Mouse (Mus musculus) liver, embryonic 14.5 days (tissue): Measurements from ENCODE around the gene Adamts13. TPM values are rescaled to one million over a fixed set of nuclear protein-coding genes. Genes with fewer than 3 reads are reported as not detected.

Experiments
- ATAC-seq: fragments of 200-750 bp; cut with Nextera tagmentation; 2 replicates; pipeline ENCODE4 v1.8.0; 2017; ENCODE audit warnings: moderate number of reproducible peaks, mild to moderate bottlenecking, moderate library complexity; ENCODE audit not compliant: insufficient read depth
- DNase-seq, 3 experiments: peaks; one replicate each; pipeline ENCODE4 v3.0.0-alpha.2; 2012 to 2013; ENCODE audit warnings: low read depth in 3 of 3, low spot score in 3 of 3
- H3K27ac ChIP-seq: fragments of 300-500 bp; sonication (generic); 2 replicates; pipeline ENCODE4 v1.5.1; 2014; ENCODE audit warnings: moderate library complexity, mild to moderate bottlenecking, control low read depth, inconsistent platforms
- H3K27me3 ChIP-seq: fragments of 300-500 bp; sonication (generic); 2 replicates; pipeline ENCODE4 v1.6.1; 2014; ENCODE audit warnings: mild to moderate bottlenecking, low read length, moderate library complexity; ENCODE audit not compliant: control insufficient read depth, insufficient read depth
- H3K36me3 ChIP-seq: fragments of 300-500 bp; sonication (generic); replicated peaks from 2 replicates; pipeline ENCODE4 v1.6.1; 2014; ENCODE audit warnings: low read depth; ENCODE audit not compliant: control insufficient read depth, insufficient read depth
- H3K4me1 ChIP-seq, 2 experiments: fragments of 200-500 bp in 1 of 2; fragments of 300-500 bp in 1 of 2; sonication (generic) in 1 of 2; replicated peaks; 2 replicates each; pipeline ENCODE4 v1.6.1; 2012 to 2014; ENCODE audit warnings: antibody characterized with exemption in 1 of 2, inconsistent platforms in 1 of 2, low read length in 1 of 2; ENCODE audit not compliant: control insufficient read depth in 2 of 2, insufficient read depth in 2 of 2
- H3K4me2 ChIP-seq: fragments of 300-500 bp; sonication (generic); 2 replicates; pipeline ENCODE4 v1.6.1; 2014; ENCODE audit warnings: low read depth, mild to moderate bottlenecking, control low read depth, moderate library complexity
- H3K4me3 ChIP-seq, 2 experiments: fragments of 200-500 bp in 1 of 2; fragments of 300-500 bp in 1 of 2; sonication (generic) in 1 of 2; 2 replicates each; pipeline ENCODE4 v1.5.1; 2012 to 2014; ENCODE audit warnings: low read depth in 2 of 2, low read length in 2 of 2, mild to moderate bottlenecking in 2 of 2, control low read depth in 1 of 2, inconsistent platforms in 1 of 2, moderate library complexity in 1 of 2; ENCODE audit not compliant: insufficient read depth in 1 of 2
- H3K9ac ChIP-seq: fragments of 300-500 bp; sonication (generic); replicated peaks from 2 replicates; pipeline ENCODE4 v1.6.1; 2014; ENCODE audit warnings: mild to moderate bottlenecking, control low read depth, moderate library complexity
- H3K9me3 ChIP-seq: fragments of 300-500 bp; sonication (generic); 2 replicates; pipeline ENCODE4 v1.6.1; 2016; ENCODE audit warnings: low read length, mixed read lengths; ENCODE audit not compliant: control insufficient read depth
- CTCF ChIP-seq: IDR thresholded peaks from 2 replicates; pipeline ENCODE4 v1.5.1; 2016; ENCODE audit warnings: antibody characterized with exemption, low read depth, control low read depth
- EP300 ChIP-seq: IDR thresholded peaks from 2 replicates; pipeline ENCODE4 v1.6.1; 2016; ENCODE audit warnings: antibody characterized with exemption, low read depth
- WGBS: fragments of 180-500 bp; shearing (Covaris S2); extraction: QIAGEN DNeasy Blood & Tissue Kit; methylation state at CpG from one replicate; pipeline ENCODE4 v1.1.7; 2014; ENCODE audit not compliant: insufficient replicate concordance; 5-methylcytosine and 5-hydroxymethylcytosine counted together
- polyA plus RNA-seq, 2 experiments: library from polyadenylated mRNA; depleted of rRNA in 1 of 2; stranded (reverse) in 1 of 2; unstranded in 1 of 2; fragments of >200 nt; fragmentation: Nextera tagmentation in 1 of 2; extraction: Ambion mirVana in 1 of 2; gene quantifications; 2 replicates each; pipeline versions ENCODE4 v1.2.1 to v1.2.3; 2012 to 2014

Adamts13 gene
- polyA plus RNA-seq, 2 experiments, result 0.89 to 1.8 TPM

DNA sequence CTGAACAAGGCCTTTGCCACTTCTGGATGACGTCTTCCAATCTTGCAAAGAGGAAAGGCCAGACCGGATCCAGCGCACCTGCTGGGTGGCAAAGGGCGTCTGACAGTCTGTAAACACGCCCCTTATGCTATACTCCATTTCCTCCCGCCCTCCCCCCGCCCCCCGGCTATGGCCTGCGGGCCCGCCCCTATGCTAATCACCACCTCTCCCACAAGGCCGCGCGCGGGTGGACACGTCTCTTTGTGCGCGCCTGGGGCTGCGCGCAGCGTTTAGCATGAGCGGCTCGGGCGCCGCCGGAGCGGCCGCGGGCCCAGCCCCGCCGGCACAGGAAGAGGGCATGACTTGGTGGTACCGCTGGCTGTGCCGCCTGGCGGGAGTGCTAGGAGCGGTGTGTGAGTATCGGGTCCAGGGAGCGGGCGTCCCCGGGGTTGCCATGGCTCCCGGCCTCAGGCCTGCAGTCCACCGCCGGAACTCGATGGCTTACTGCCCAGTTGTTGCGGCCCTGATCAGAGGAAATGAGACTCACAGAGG lies 36.6 kb downstream of the Adamts13 start, which contains the start of gene Cacfd1:
Gene Cacfd1 (plus strand): TSS at position 213 of the 531 bp plus-strand sequence.
- Histone ChIP-seq H3K4me3 (peak within 1 kb of the TSS; percentile 63 to 75), H3K27me3 (no peaks in the 10 kb centered on the region), H3K4me2 (peak within 1 kb of the TSS; percentile 76), H3K4me1 (peaks cover 3 to 9% of the 10 kb centered on the region in 2 experiments), H3K9ac (peak within 1 kb of the TSS; percentile 56), H3K9me3 (no peaks in the 10 kb centered on the region), H3K36me3 (peaks cover 4% of the 10 kb centered on the region; the same call in 1 of the 2 replicates), H3K27ac (no peak within 1 kb of the TSS)
- peak; percentile 71 to 80 (median 72) for DNase-seq
- peak; percentile 96 for ATAC-seq
- under 1% methylated on average over 43 of the region's 43 CpGs for WGBS
- TF ChIP-seq EP300, result no peak
- no peak for TF ChIP-seq CTCF

DNA sequence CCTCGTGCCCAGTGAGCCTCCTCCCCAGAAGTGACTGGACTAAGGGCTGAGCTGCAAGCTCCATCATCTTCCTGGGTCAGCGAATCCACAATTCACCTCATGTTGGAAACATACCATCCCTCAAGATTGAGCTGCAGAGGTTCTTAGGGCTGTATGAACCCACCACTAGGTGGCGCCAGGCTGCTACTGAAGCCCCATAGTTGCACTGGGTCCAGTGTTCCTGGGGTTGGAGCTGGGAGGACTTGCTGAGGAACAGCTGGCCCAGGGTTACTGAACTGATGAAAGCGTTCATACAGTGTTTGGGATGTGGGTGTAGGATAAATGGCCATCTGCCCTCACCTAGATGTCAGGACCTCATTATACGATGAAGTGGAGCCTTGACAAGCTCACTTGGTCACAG lies 44.6 kb downstream of the Adamts13 start:
- TF ChIP-seq CTCF, result peak; percentile 97
- no peak for TF ChIP-seq EP300
- Histone ChIP-seq H3K4me2 (no peak overlapping the region), H3K4me3 (no peak overlapping the region), H3K27ac (no peak overlapping the region), H3K9ac (no peak overlapping the region), H3K4me1 (no peaks in the 10 kb centered on the region), H3K36me3 (peaks cover 4% of the 10 kb centered on the region; the same call in 1 of the 2 replicates), H3K27me3 (no peaks in the 10 kb centered on the region), H3K9me3 (no peaks in the 10 kb centered on the region)
- 35% methylated on average over 5 of the region's 5 CpGs for WGBS
- peak in 1 of 3 experiments; percentile 36 for DNase-seq
- ATAC-seq, result no peak

DNA sequence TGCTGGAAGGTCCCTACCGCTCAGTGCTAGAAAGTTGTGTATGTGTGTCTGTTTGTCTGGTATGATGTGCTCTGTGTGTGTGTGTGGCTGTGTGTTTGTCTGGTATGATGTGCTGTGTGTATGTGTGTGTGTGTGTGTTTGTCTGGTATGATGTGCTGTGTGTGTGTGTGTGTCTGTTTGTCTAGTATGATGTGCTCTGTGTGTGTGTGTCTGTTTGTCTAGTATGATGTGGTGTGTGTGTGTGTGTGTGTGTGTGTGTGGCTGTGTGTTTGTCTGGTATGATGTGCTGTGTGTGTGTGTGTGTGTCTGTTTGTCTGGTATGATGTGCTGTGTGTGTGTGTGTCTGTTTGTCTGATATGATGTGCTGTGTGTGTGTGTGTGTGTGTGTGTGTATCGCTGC lies 46.3 kb downstream of the Adamts13 start:
- Histone ChIP-seq H3K4me3 (no peak overlapping the region), H3K27ac (no peak overlapping the region), H3K36me3 (no peaks in the 10 kb centered on the region; the same call in 1 of the 2 replicates), H3K9ac (no peak overlapping the region), H3K4me2 (no peak overlapping the region), H3K27me3 (no peaks in the 10 kb centered on the region), H3K4me1 (no peaks in the 10 kb centered on the region), H3K9me3 (no peaks in the 10 kb centered on the region)
- 73% methylated on average over 2 of the region's 2 CpGs for WGBS
- ATAC-seq, result no peak
- DNase-seq, result no peak
- TF ChIP-seq CTCF (no peak), EP300 (no peak)

- 48% methylated on average over 1 of the region's 1 CpGs for WGBS
- Histone ChIP-seq H3K9ac (no peak overlapping the region), H3K36me3 (no peaks in the 10 kb centered on the region), H3K4me2 (no peak overlapping the region), H3K27ac (no peak overlapping the region), H3K9me3 (no peaks in the 10 kb centered on the region), H3K4me1 (no peaks in the 10 kb centered on the region), H3K27me3 (no peaks in the 10 kb centered on the region), H3K4me3 (no peak overlapping the region)
- no peak for ATAC-seq
- TF ChIP-seq EP300 (no peak), CTCF (no peak)
- DNase-seq, result no peak
These were observed 47.9 kb downstream of the Adamts13 start for GRCm38 (mm10) chr2:27021103-27021502.

GRCm38 (mm10) chr2:27022612-27023011 lies 49.4 kb downstream of the Adamts13 start:
- Histone ChIP-seq H3K4me3 (no peak overlapping the region), H3K4me2 (no peak overlapping the region), H3K4me1 (no peaks in the 10 kb centered on the region), H3K27ac (no peak overlapping the region), H3K9me3 (no peaks in the 10 kb centered on the region), H3K27me3 (no peaks in the 10 kb centered on the region), H3K9ac (no peak overlapping the region), H3K36me3 (no peaks in the 10 kb centered on the region)
- TF ChIP-seq EP300, result no peak
- no peak for TF ChIP-seq CTCF
- ATAC-seq, result no peak
- DNase-seq, result no peak
- WGBS, result 66% methylated on average over 6 of the region's 6 CpGs
